Mouse (Mus musculus) left cerebral cortex, postnatal 4 days (tissue): ENCODE measurements around the gene Ptk7. TPM values are rescaled to one million over a fixed set of nuclear protein-coding genes. Genes with fewer than 3 reads are reported as not detected.

Experiments used
- DNase-seq: peaks from one replicate; pipeline ENCODE4 v3.0.0-alpha.2; 2022
- intact Hi-C: fragments of 180-260 bp; cut with DNase I; formaldehyde crosslinking; loops from one replicate; pipeline ENCODE4 v1.15.1; 2025
- microRNA-seq: library from miRNA; unstranded; fragments of <30 nt; microRNA quantifications from one replicate; pipeline ENCODE4 v1.2.0, GENCODE M21; 2022
- total RNA-seq, 2 experiments: library from RNA; stranded (reverse); gene quantifications; 2 replicates each; pipeline ENCODE4 v1.2.3; 2021

Ptk7 gene
- total RNA-seq, 2 experiments from 2014 or later, result 29.8 to 30.6 TPM

DNA sequence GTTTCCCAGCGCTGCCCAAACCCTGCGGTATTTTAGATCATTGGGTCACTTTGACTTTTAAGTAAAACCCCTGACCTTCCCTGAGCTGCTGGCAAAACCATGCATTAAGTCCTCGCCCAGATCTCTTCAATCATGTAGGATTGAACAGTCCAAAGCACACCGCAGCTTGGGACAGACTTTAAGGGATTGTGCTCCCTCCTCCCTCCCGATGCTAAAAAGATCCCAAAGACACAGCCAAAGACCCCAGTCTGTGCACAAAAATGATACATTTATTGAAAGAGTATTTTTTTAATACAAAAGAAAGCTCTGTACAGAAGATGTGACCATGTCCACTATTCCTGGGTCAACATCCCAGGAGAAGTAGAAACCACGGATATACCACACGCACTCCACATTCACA lies 82.7 kb downstream of the Ptk7 start:
- DNase-seq, result no peak
- intact Hi-C loops, result no loop called here

DNA sequence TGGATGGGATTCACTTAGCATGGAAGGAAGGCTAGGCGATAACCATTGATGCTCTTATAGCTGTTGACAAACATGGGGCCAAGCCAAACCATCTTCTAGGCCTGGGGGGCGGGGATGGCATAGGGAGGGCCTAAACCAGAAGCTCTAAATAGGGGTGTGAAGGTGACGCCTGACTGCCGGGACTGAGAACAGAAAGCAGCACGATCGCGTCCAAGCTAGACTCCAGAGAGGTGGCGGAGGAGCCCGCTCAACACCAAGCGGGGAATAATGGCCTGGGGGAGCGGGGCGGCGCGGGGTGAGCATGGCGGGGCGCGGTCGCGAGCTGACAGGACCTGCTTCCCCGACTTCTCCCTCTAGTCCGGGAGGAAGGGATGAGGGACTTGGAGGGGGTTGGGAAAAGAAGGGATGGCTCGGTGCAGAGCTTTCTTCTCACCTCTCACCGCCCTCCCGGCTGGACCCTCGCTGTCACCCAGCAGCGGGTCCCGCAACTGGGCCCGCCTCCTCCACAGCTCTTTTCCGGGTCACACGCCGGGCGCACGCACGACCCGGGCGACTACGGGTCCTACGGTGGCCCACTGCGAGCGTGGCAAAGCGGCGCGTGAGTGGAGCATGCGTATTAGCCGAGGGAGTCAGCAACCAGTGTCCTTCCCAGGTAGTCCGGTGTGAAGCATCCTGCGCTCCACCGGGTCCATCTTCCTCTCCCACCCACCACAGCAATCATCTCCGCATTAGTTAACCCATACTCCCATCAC lies 83.3 kb downstream of the Ptk7 start, which contains the start of gene Cul9:
Gene Cul9 (minus strand): TSS at position 576 of the 752 bp plus-strand sequence.
- intact Hi-C loops, result no loop called here
- DNase-seq, result peak; percentile 83

DNA sequence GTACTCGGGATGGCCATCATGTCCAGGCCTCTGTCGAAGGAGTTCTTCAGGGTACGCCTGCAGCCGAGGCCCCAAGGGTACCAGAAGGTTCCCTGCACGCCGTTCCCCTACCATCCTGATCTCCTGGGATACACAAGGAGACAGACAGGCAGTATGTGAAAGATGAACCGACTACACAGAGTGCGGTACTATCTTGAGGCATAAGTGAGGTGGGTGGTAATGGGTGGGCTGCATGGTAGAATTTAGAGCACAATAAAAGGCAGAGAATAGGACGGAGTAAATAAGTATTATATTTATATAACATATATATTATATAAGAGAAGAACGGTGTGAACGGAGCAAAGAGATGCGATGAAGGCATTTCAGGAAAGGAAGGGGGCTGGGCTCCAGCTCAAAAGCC lies 85.6 kb downstream of the Ptk7 start:
- DNase-seq, result no peak
- intact Hi-C loops, result no loop called here

DNA sequence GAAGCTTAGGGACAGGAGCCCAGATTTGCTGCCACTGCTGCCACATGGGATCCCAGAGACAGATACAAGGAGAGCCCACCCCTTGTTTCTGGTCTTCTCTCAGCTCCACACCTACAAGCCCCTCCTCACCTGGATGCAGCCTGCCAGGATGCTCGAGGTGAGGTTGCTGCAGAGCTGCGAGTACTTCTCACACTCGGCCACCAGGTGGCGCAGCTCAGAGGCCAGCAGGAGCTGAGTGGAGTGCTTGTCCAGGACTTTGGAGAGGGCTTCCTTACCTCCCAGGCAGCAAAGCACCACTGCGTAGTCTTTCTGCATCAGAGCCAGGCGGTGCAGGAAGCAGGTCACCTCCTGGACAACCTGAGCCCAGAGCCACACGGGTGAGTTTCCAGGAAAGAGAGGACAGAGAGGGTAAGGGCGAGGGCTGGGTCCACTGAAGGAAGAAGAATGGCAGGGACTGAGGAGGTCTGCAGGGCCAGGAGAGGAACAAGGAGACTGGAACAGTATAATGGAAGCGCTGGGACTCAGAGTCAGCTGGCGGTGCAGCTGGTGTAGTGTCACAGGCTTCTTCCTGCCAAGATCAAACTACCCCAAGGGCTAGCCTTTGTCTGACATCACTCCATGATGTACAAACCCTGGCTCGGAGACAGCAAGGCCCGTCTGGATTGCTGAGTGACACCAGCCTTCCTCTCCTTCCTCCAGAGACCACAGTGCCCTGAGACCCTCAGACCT lies 103.6 kb downstream of the Ptk7 start:
- peak; percentile 84 for DNase-seq
- intact Hi-C loops, result no loop called here

DNA sequence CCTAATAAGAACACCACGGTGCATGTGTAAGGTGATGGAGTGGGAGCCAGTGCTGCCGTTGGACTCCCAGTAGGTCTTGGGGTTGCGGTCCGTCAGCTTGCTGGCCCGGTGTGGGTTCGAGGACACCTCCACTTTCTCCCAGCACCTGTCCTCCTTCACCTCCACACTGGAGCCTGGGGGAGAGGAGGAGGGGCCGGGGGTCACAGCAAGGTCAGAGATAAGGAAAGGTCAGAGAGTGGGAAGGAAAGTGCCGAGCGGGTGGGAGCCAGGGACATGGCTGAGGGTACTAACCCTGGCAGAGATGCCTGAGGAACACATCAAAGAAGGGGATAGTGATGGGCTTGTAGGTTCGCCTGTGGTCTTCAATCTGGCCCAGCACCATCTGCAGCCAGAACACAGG lies 104.2 kb downstream of the Ptk7 start:
- no peak for DNase-seq
- intact Hi-C loops, result no loop called here

DNA sequence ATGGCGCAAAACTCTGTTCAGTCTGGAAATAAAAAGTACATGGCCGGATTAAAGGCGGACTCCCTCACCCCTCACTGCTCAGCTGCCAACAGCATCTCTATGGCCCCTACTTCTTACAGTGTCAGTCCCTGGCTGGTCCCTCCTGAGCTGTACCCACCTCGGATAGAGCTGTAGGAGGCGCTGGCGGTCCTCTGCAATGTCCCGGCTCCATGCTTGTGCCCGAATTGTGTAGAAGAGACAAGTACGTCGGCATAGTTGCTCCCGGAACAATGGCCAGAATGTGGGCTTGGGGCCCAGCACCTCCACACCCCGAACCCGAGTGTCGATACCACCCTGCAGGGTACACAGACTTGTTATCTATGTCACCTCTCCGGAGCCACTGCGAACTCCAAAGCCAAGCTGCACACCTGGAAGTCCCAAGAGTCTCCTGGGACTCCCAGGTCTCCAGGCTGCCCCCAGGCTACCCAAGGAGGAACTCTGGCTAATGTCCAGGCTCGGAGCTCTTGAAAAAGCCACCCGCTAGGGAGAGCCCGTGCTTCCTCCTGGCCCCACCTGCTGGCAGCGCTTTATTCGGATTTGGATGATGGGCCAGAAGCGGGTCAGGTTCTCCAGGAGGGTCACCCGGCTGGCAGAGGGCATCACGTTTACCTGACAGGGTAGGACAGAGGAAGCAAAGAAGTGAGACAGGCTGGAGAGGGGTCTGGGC lies 107.2 kb downstream of the Ptk7 start:
- DNase-seq, result no peak
- intact Hi-C loops, result no loop called here

DNA sequence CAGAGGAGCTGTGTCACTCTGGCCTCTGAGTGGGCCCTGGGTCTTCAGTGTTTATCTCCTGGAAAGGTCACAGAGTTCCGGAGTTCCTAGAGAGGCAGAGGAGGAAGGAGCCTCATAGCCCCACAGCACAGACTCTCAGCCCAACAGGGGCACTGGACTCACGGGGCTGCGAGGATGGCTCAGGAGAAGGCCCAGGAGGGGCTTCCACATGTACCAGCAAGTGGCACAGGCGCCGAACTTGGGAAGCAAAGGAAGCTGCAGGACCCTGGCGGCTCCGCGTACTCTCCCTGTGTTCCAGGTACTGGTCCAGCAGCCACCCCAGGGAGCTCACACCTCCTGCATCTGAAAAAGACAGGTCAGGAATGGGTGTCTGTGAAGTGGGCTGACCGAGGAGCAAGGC lies 108.1 kb downstream of the Ptk7 start:
- intact Hi-C loops, result no loop called here
- DNase-seq, result no peak

DNA sequence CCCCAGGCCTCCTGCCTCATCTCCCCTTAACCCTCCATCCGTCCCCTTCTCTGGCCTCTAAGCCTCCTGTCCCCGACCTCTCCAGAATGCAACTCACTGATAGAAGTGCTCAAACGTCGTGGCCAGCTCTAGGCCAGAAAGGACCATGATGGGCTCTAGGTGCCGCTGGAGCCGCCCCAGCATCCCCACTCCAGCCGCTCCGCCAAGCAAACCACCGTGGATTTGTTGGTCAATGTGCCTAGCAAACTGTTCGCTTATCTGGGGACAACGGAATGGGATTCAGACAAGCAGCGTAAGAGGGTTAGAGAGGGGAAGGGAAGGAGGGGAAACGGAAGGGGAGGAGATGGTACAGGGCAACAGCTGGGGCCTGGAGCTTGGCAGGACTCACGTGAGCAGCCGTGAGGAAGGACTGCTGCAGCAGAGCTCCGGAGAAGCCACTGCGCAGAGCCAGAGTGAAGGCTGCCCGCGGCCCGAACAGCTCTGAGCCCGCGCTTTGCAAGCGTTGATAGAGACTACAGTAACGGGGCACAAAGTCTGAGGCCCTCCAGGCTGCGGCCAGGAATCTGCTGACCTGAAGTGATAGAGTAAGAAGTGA lies 108.8 kb downstream of the Ptk7 start:
- DNase-seq, result no peak
- intact Hi-C loops, result no loop called here

DNA sequence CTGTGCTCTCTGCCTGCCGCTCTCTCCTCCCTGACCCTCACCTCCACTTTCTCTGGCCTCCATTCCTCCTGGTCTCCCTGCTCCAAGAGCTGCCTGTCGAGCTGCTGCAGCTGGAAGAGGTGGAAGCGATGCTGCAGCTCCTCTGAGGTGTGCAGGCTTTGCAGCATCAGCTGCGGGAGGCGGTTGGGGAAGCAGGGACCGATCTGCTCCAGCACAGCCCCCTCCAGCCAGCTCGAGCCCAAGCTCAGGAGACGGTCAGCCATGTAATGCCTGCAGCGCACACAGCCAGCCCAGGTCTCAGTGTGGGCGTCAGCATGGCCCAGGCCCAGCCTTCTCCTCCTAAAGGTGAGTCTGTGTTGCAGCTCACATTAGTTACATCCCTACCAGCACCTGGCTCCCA lies 109.3 kb downstream of the Ptk7 start:
- intact Hi-C loops, result no loop called here
- DNase-seq, result no peak

Small RNA genes lying within 50 kb of the gene (microRNA-seq; reads per million reads assigned to microRNA genes)
- gene Mir6976, result 1.8 reads per million

Other genes with a start within 250 kb of the Ptk7 start
- gene Zfp318, start 245.8 kb downstream of the Ptk7 start, total RNA-seq, result 10 to 100 TPM; 93.1 to 96.1 TPM
- 1 to 10 TPM; 2.6 to 4.7 TPM for gene Crip3, start 200.6 kb downstream of the Ptk7 start, total RNA-seq
- gene Slc22a7, start 191.0 kb downstream of the Ptk7 start, total RNA-seq, result under 1 TPM; 0.28 to 0.62 TPM
- 10 to 100 TPM; 86.7 to 88.6 TPM for gene Ttbk1, start 141.8 kb downstream of the Ptk7 start, total RNA-seq
- 1 to 10 TPM; 6.0 to 7.1 TPM for gene Dnph1, start 132.8 kb downstream of the Ptk7 start, total RNA-seq
- gene Cul9, start 83.1 kb downstream of the Ptk7 start, total RNA-seq, result 10 to 100 TPM; 48.0 to 49.9 TPM
- gene Srf, start 73.3 kb downstream of the Ptk7 start, total RNA-seq, result 10 to 100 TPM; 55.2 to 58.1 TPM
- 10 to 100 TPM; 18.9 to 20.4 TPM for gene Klc4, start 16.5 kb upstream of the Ptk7 start, total RNA-seq
- gene Mrpl2, start 16.7 kb upstream of the Ptk7 start, total RNA-seq, result 10 to 100 TPM; 34.3 to 43.6 TPM
- gene Cul7, start 20.8 kb upstream of the Ptk7 start, total RNA-seq, result 10 to 100 TPM; 64.7 to 71.0 TPM
- 10 to 100 TPM; 19.0 to 22.7 TPM for gene Rrp36, start 44.8 kb upstream of the Ptk7 start, total RNA-seq
- gene Mea1, start 49.3 kb upstream of the Ptk7 start, total RNA-seq, result 100 to 1,000 TPM; 135 to 147 TPM
- 100 to 1,000 TPM; 151 to 155 TPM for gene Klhdc3, start 51.4 kb upstream of the Ptk7 start, total RNA-seq
- gene Ppp2r5d, start 75.6 kb upstream of the Ptk7 start, total RNA-seq, result 100 to 1,000 TPM in 1 of 2 experiments, 10 to 100 TPM in 1; 99.6 to 100 TPM
- 10 to 100 TPM; 30.9 to 32.0 TPM for gene Pex6, start 82.0 kb upstream of the Ptk7 start, total RNA-seq
- gene Gnmt, start 99.7 kb upstream of the Ptk7 start, total RNA-seq, result under 1 TPM; 0.88 to 0.89 TPM
- 10 to 100 TPM; 50.8 to 53.2 TPM for gene Cnpy3, start 122.7 kb upstream of the Ptk7 start, total RNA-seq
- not detected for gene Ptcra, start 134.2 kb upstream of the Ptk7 start, total RNA-seq
- 10 to 100 TPM; 18.7 to 21.1 TPM for gene 2310039H08Rik, start 143.1 kb upstream of the Ptk7 start, total RNA-seq
- gene Rpl7l1, start 153.2 kb upstream of the Ptk7 start, total RNA-seq, result 10 to 100 TPM; 47.3 to 58.3 TPM
- 10 to 100 TPM; 42.2 to 45.3 TPM for gene Bicral, start 229.0 kb upstream of the Ptk7 start, total RNA-seq